Mouse (Mus musculus) layer of hippocampus, postnatal 36 days (tissue): ENCODE data around the gene Tas2r126. TPM values are rescaled to one million over a fixed set of nuclear protein-coding genes. Genes with fewer than 3 reads are reported as not detected.
"Not testable (repeated sequence)": the region's sequence is repeated elsewhere in the genome, so short reads cannot be mapped to it uniquely, and the experiment has no call there.

Source experiments
- DNase-seq, 2 experiments: peaks; one replicate each; pipeline ENCODE4 v3.0.0; 2022
- total RNA-seq, 2 experiments: library from RNA; stranded (reverse); gene quantifications; 2 replicates each; pipeline ENCODE4 v1.2.3; 2021

Gene Tas2r126
- total RNA-seq = not detected

GRCm38 (mm10) chr6:42434446-42434845 lies at the start of gene Tas2r126:
Tas2r126 (plus strand) TSS chr6:42434535.
- DNase-seq = no peak

DNA sequence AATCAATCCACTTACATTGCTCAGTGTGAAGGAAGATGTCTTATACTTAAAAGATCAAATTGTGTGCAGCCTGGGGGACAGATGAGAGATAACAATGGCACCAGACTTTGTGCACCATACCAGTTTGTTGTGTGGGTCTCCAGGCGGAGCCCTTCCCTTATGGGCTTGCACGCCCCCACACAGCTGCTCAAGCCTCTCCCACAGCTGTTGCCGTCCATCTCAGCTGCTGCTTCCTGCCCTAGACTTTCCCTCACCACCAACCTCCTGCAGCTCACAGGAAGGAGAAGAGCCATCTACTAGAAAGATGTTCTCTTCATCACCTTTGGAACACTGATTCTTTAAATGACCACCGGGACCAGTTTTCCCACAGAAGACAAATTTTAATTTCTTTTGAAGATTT lies 48.7 kb upstream of the Tas2r126 start:
- no peak for DNase-seq

- DNase-seq = no peak
These were observed 42.5 kb upstream of the Tas2r126 start for GRCm38 (mm10) chr6:42391796-42392330.

- DNase-seq = peak in 1 of 2 experiments; percentile 19
These were observed 38.1 kb upstream of the Tas2r126 start for GRCm38 (mm10) chr6:42395960-42396809.

DNA sequence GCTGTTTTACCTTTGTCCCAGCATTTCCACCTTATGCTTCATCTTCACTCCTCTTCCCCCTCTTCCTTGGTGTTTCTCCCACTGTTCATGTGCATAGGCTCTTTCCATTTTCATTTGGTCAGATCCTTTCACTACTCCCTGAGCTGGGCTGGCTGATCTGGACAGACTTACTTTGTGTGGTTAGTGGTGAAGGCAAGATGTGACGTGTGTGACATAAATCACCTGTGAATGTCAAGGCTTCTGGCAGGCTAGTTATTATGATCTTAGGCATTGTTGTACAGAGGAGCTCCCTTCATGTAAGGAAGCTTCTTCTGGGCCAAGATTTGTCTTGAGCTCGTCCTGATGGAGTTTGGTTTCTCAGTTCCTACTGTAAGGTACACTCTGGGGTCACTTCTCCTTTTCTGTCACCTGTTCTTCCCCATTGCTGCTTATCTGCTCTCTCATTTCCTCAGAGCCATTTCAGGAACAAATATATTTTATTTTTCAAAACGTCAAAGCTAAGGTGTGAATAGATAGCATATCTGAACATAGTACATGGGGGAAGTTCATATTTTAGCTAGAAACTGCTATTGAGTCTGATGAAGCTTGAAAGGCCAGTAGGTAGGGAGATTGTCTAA lies 37.2 kb upstream of the Tas2r126 start:
- DNase-seq = no peak

DNA sequence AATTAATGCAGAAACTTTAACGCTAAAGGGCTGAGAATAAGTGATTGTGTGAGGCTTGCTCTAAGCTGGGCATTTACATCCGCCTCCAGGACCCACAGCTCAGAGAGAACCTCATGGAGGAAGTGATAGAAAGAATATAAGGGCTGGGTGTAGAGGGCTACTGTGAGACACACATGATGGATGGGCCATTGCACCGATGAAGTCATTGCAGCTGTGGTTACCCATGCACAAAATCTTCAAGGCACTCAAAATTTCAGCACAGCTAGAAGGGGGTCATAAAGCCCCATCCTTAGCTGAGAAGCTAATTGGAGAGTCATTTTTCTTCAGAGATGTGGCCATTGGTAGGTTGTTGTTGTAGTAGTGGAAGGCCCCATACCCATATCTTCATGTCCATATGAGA lies 36.0 kb upstream of the Tas2r126 start:
- no peak for DNase-seq

- no peak for DNase-seq
These were observed 35.3 kb upstream of the Tas2r126 start for GRCm38 (mm10) chr6:42398998-42399397.

GRCm38 (mm10) chr6:42399938-42400337 lies 34.4 kb upstream of the Tas2r126 start, which contains the start of gene Tas2r143:
Tas2r143 (plus strand) TSS chr6:42400238.
- no peak for DNase-seq

- no peak for DNase-seq
These were observed 29.2 kb upstream of the Tas2r126 start, which contains the start of gene Tas2r135 for GRCm38 (mm10) chr6:42405134-42405533. Tas2r135 (plus strand) TSS chr6:42405434.

DNA sequence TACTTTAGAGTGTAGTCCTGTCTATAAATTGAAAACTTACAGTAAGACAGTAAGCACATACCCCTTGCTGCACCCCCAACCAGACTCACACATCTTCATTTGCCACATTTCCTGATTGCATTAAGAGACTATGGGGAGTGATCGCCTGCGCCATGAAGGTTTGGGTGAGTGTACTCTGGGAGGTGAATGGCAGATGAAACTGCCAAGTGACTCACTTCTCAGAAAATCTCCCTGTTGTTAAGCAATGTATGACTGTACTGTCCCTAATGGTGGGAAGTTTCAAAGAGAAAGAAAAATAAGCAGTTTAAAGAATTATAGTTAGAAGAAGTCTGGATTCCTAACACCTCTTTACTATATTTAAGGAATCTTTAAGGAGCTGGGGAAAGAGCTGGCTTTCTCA lies 14.9 kb upstream of the Tas2r126 start:
- no peak for DNase-seq

DNA sequence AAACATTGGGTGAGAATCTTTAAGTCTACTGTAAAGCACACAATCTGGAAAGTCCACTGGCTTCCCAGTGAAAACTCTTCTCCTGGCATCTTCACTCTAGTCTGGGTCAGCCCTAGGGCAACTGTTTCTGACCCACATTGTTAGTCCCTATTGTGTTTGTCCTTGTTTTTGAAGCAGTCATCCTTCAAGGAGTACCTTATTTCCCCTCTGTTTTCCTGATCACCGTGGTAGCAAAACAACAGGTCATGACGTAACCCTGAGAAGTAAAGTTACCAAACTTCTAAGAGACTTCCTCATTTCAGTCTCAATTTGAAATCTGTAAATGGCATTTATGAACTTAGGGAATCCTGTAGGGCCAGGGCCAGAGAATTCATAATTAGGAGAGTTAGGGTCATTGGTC lies 12.9 kb upstream of the Tas2r126 start:
- no peak for DNase-seq

- DNase-seq = no peak
These were observed 9.9 kb upstream of the Tas2r126 start for GRCm38 (mm10) chr6:42424472-42424871.

DNA sequence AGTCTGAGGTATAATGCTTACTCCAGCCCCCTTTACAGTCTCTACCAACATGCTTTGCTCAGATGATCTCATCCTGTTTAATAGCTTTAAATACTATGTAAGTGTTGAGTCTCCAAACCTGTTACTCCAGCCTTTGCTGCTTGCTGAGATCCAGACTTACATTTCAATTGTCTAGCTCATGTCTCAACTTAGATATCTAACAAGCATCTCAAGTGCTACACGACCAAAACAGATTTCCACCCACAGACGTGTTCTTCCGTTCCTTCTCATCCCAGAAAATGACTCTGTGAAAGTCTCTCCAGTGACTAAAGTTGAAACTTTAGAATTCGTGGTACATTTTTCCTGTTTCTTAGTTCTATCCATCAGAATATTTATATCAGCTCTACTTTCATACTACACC lies 8.0 kb upstream of the Tas2r126 start:
- DNase-seq = no peak

DNA sequence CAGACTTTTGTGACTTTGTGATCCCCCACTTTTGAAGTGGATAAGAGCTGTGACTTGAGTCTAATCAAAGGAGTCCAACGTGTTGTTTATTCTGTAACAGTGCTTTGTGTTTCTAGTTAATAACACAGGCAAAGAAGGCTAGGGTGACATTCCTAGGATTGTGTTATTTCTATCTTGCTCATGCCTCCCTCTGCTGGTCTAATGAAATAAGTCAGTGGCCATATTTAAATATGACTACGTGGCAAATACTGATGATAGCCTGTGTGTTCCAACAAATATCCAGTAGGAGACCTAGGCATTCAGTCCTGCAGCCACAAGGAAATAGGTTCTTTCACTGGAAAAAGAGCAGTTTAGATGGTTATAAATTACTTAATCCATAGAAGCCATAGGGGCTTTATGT lies 781 bp upstream of the Tas2r126 start:
- no peak for DNase-seq

GRCm38 (mm10) chr6:42435490-42435889 lies 1.2 kb downstream of the Tas2r126 start:
- no peak for DNase-seq

- no peak for DNase-seq
These were observed 7.1 kb downstream of the Tas2r126 start for GRCm38 (mm10) chr6:42441395-42441794.

DNA sequence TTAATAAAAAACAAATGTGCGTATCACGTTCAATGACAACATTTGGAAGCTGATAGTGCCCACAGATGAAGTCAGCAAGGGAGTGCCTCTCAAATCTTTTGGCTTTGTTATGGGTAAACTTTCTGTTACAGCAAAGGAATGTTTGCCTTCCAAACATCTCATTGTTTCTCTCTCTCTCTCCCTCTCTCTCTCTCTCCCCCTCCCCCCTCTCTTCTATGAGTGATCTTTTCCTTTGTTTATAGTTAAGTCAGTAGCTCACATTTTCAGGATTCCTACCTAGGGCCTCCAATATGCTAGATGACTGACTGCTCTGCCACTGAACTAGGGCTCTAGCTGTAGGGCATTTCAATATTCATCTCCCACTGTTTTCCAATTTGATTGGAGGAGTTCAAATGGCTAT lies 10.2 kb downstream of the Tas2r126 start:
- DNase-seq = no peak

DNA sequence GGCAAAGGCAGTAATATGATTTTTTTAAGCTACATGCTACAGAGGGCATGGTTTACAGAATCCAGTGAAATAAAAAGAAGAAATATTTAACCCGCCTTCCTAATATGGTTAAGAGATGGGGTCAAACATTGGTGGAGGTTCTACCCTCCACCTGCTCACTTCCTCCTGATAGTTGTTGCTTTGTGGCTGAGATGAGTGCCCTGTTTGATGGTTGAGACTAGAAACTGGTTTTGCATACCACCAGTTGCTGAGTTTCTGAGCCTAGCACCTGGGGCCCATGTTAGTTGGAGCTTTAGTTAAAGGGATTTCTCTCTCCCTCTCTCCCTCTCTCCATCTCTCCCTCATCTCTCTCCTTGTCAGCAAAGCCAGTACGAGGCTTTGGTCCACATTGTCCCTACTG lies 13.0 kb downstream of the Tas2r126 start:
- no peak for DNase-seq

- no peak for DNase-seq
These were observed 30.8 kb downstream of the Tas2r126 start, which contains the start of gene Olfr458 for GRCm38 (mm10) chr6:42465096-42465495. Olfr458 (minus strand) TSS chr6:42465196.

GRCm38 (mm10) chr6:42470542-42470941 lies 36.2 kb downstream of the Tas2r126 start:
- no peak for DNase-seq

- DNase-seq = not testable (repeated sequence)
These were observed 37.0 kb downstream of the Tas2r126 start for GRCm38 (mm10) chr6:42471298-42471697.

- DNase-seq = no peak
These were observed 41.9 kb downstream of the Tas2r126 start, which contains the start of gene Olfr457 for GRCm38 (mm10) chr6:42476235-42476634. Olfr457 (minus strand) TSS chr6:42476335.

DNA sequence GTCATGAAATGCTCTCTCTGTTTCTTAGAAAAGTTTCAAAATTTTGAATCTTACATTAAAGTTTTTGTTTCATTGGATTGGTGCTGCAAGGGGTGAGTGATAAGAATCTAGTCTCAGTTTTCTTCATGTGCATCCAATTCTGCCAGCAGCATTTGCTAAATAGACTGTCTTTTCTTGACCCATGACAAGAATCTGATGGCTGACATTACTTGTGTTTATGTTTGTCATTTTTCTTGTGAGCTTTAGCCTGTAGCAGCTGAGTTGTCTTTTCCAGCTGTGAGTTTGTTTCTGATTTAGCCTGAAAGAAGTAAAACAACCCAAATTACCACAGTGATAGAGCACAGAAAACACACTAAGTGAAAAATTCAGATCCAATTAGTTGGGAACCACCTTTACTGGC lies 50.3 kb downstream of the Tas2r126 start:
- no peak for DNase-seq
